Mouse (Mus musculus) CH12F3 (cell line): ENCODE data around the gene Scn10a.

ENCODE experiments used
- in situ Hi-C: fragments of 300-500 bp; cut with MboI; formaldehyde crosslinking; loops from 2 replicates; pipeline ENCODE4 v1.14.3; 2020; ENCODE audit warnings: low sequenced_read_pairs

The Scn10a gene

GRCm38 (mm10) chr9:119641985-119642384, 77.1 kb downstream of the Scn10a start:
- in situ Hi-C loops: no loop called here

- in situ Hi-C loops: no loop called here
Measured at GRCm38 (mm10) chr9:119634216-119634843, 84.8 kb downstream of the Scn10a start.

GRCm38 (mm10) chr9:119633475-119633874, 85.6 kb downstream of the Scn10a start:
- in situ Hi-C loops: no loop called here

GRCm38 (mm10) chr9:119632801-119633200, 86.3 kb downstream of the Scn10a start:
- in situ Hi-C loops: no loop called here

GRCm38 (mm10) chr9:119631899-119632533, 87.1 kb downstream of the Scn10a start:
- in situ Hi-C loops: no loop called here

GRCm38 (mm10) chr9:119631393-119631898, 87.7 kb downstream of the Scn10a start:
- in situ Hi-C loops: no loop called here

GRCm38 (mm10) chr9:119628690-119629268, 90.3 kb downstream of the Scn10a start:
- in situ Hi-C loops: no loop called here

GRCm38 (mm10) chr9:119627227-119627626, 91.9 kb downstream of the Scn10a start:
- in situ Hi-C loops: no loop called here

- in situ Hi-C loops: no loop called here
Measured at GRCm38 (mm10) chr9:119624151-119624550, 95.0 kb downstream of the Scn10a start.

- in situ Hi-C loops: no loop called here
Measured at GRCm38 (mm10) chr9:119614798-119615197, 104.3 kb downstream of the Scn10a start.

GRCm38 (mm10) chr9:119610563-119611166, 108.5 kb downstream of the Scn10a start:
- in situ Hi-C loops: no loop called here

GRCm38 (mm10) chr9:119606906-119607305, 112.2 kb downstream of the Scn10a start:
- in situ Hi-C loops: no loop called here

- in situ Hi-C loops: no loop called here
Measured at GRCm38 (mm10) chr9:119604607-119605006, 114.5 kb downstream of the Scn10a start.

GRCm38 (mm10) chr9:119598501-119598900, 120.6 kb downstream of the Scn10a start:
- in situ Hi-C loops: no loop called here

GRCm38 (mm10) chr9:119597332-119597731, 121.8 kb downstream of the Scn10a start:
- in situ Hi-C loops: no loop called here

GRCm38 (mm10) chr9:119589592-119589991, 129.5 kb downstream of the Scn10a start:
- in situ Hi-C loops: no loop called here

GRCm38 (mm10) chr9:119588763-119589449, 130.2 kb downstream of the Scn10a start:
- in situ Hi-C loops: no loop called here

- in situ Hi-C loops: no loop called here
Measured at GRCm38 (mm10) chr9:119580668-119581067, 138.5 kb downstream of the Scn10a start.

GRCm38 (mm10) chr9:119580187-119580586, 138.9 kb downstream of the Scn10a start:
- in situ Hi-C loops: no loop called here

- in situ Hi-C loops: loop anchor here (10.0 kb wide), 1 partner anchor 114 kb away; no protein-coding TSS in a partner anchor
Measured at GRCm38 (mm10) chr9:119578636-119579438, 140.3 kb downstream of the Scn10a start, which contains the start of gene Scn5a. Gene Scn5a (minus strand): TSS chr9:119579016.
